In genomic region chr6:6861798-6862428, GRCm38 (mm10) we compare ENCODE assay signal across 14 mouse cellular contexts. TPM values are rescaled to one million over a fixed set of nuclear protein-coding genes. Genes with fewer than 3 reads are reported as not detected.
DNase-seq lines count a peak whose midpoint lies in the region; ATAC-seq and TF ChIP-seq lines count a peak whose summit lies in the region.
"Had no signal": no experiment of that assay in that cellular context is flagged by ENCODE, and none has a peak within 500 bp of the region (broad histone marks: within the 10 kb centered on the region; RNA-seq: fewer than 3 reads in every experiment).

No protein-coding gene starts in this region.

- ATAC-seq in heart, embryonic 15.5 days (replicated peaks; ENCODE audit: insufficient number of reproducible peaks, insufficient read depth, low FRiP score, low read depth) = no peak
- ATAC-seq in limb, embryonic 13.5 days (ENCODE audit: low FRiP score, low read depth) = no peak

- H3K36me3 ChIP-seq in heart, embryonic 15.5 days = no peaks in the 10 kb centered on the region
- no peaks in the 10 kb centered on the region for H3K36me3 ChIP-seq in heart, adult 2 months (ENCODE audit: control insufficient read depth, insufficient read depth, low read length)
- H3K36me3 ChIP-seq in testis, adult 2 months (ENCODE audit: control insufficient read depth, insufficient read depth, low read length) = no peaks in the 10 kb centered on the region
- no peaks in the 10 kb centered on the region for H3K36me3 ChIP-seq in limb, embryonic 13.5 days
- H3K36me3 ChIP-seq: liver, embryonic 15.5 days had no signal

- no peak for DNase-seq in heart, adult 2 months
- DNase-seq in testis, postnatal 10 days (ENCODE audit: low spot score) = no peak
- DNase-seq in gastrocnemius, postnatal 14 days = no peak
- no peak for DNase-seq in left cerebral cortex, postnatal 25 days (ENCODE audit: low spot score in 2 of 2)

- TF ChIP-seq EP300 in heart, adult 2 months (IDR thresholded peaks at IDR 0.05; ENCODE audit: insufficient read depth, low read depth, low read length) = no peak

- H3K9me3 ChIP-seq in heart, embryonic 15.5 days (replicated peaks) = no peaks in the 10 kb centered on the region
- H3K9me3 ChIP-seq in limb, embryonic 13.5 days = no peaks in the 10 kb centered on the region
- H3K9me3 ChIP-seq: liver, embryonic 15.5 days; megakaryocyte, embryonic 14.5 days had no signal

- TF ChIP-seq CTCF in heart, adult 2 months (IDR thresholded peaks at IDR 0.05) = no peak
- TF ChIP-seq CTCF in testis, adult 2 months (IDR thresholded peaks at IDR 0.05; ENCODE audit: control insufficient read depth, insufficient read depth, insufficient replicate concordance, low read depth, low read length) = no peak

- WGBS in heart, embryonic 15.5 days = 4% methylated on average over 11 of the region's 11 CpGs
- WGBS in heart, adult 2 months = 8% methylated on average over 11 of the region's 11 CpGs
- WGBS in limb, embryonic 13.5 days = 4% methylated on average over 11 of the region's 11 CpGs

- H3K27ac ChIP-seq in heart, embryonic 15.5 days = no peak overlapping the region
- H3K27ac ChIP-seq in heart, adult 2 months = no peak overlapping the region
- H3K27ac ChIP-seq in testis, adult 2 months (ENCODE audit: control insufficient read depth, insufficient read depth, low read depth, low read length) = no peak overlapping the region
- H3K27ac ChIP-seq in limb, embryonic 13.5 days = no peak overlapping the region
- H3K27ac ChIP-seq: gastrocnemius, adult 2 months; left cerebral cortex, adult 2 months; liver, embryonic 15.5 days had no signal

- H3K9ac ChIP-seq in heart, embryonic 15.5 days = no peak overlapping the region
- H3K9ac ChIP-seq in heart, adult 2 months (ENCODE audit: low read depth, low read length) = no peak overlapping the region
- no peak overlapping the region for H3K9ac ChIP-seq in limb, embryonic 13.5 days
- H3K9ac ChIP-seq: liver, embryonic 15.5 days had no signal

- H3K4me1 ChIP-seq in heart, embryonic 15.5 days (replicated peaks) = peaks cover 38% of the 10 kb centered on the region
- peaks cover 2% of the 10 kb centered on the region for H3K4me1 ChIP-seq in heart, adult 2 months (ENCODE audit: control insufficient read depth, insufficient read depth, low read length)
- peaks cover 16% of the 10 kb centered on the region for H3K4me1 ChIP-seq in testis, adult 2 months (ENCODE audit: control insufficient read depth, insufficient read depth, low read length)
- peaks cover 31% of the 10 kb centered on the region for H3K4me1 ChIP-seq in limb, embryonic 13.5 days

- peak overlapping the region; percentile 54 for H3K4me3 ChIP-seq in heart, embryonic 15.5 days
- no peak overlapping the region for H3K4me3 ChIP-seq in heart, adult 2 months
- peak overlapping the region; percentile 73; the same call in 1 of the 2 replicates for H3K4me3 ChIP-seq in testis, adult 2 months (ENCODE audit: control insufficient read depth, low read depth, low read length)
- H3K4me3 ChIP-seq in limb, embryonic 13.5 days = peak overlapping the region; percentile 56; the same call in 1 of the 2 replicates

- peaks cover 92% of the 10 kb centered on the region for H3K27me3 ChIP-seq in heart, embryonic 15.5 days
- H3K27me3 ChIP-seq in heart, adult 2 months (ENCODE audit: control insufficient read depth, insufficient read depth, low read length) = peaks cover 43% of the 10 kb centered on the region
- H3K27me3 ChIP-seq in testis, adult 2 months (ENCODE audit: control insufficient read depth, insufficient read depth, low read length) = peaks cover 14% of the 10 kb centered on the region
- peaks cover 92% of the 10 kb centered on the region for H3K27me3 ChIP-seq in limb, embryonic 13.5 days

- intact Hi-C loops in heart, adult 2 months (cut with DNase I) = no loop called here
- intact Hi-C loops in gastrocnemius, postnatal 14 days (cut with DNase I; ENCODE audit: low total_unique reads) = no loop called here
- intact Hi-C loops in left cerebral cortex, postnatal 25 days (cut with DNase I) = loop anchor here (5.0 kb wide), 1 partner anchor 285 kb away; the partner anchor contains the start of gene Sem1

- H3K79me2 ChIP-seq in heart, adult 2 months (replicated peaks; ENCODE audit: control insufficient read depth, insufficient read depth, low read length) = no peaks in the 10 kb centered on the region

- H3K4me2 ChIP-seq in heart, embryonic 15.5 days = peak overlapping the region; percentile 83
- H3K4me2 ChIP-seq in limb, embryonic 13.5 days (replicated peaks) = peak overlapping the region; percentile 84

- no peak for TF ChIP-seq POLR2A in heart, adult 2 months (IDR thresholded peaks at IDR 0.05; ENCODE audit: insufficient read depth, low read depth, low read length)
- no peak for TF ChIP-seq POLR2A in testis, adult 2 months (IDR thresholded peaks at IDR 0.05; ENCODE audit: control insufficient read depth, low read depth, low read length)

RNA-seq across cellular contexts. Expression of gene Dlx6, which starts 1.2 kb away (rescaled TPM):
- 0.19 TPM in 1 of 2 replicates, not detected in the other for polyA plus RNA-seq in heart, embryonic 15.5 days (2015; fragmentation: Nextera tagmentation; extraction: Ambion mirVana)
- total RNA-seq in heart, adult 2 months (2021) = not detected
- polyA plus RNA-seq in heart, adult 2 months (2012; rRNA removed) = not detected in 2 replicates
- polyA plus RNA-seq in testis, adult 2 months (2012; rRNA removed) = 10.8 and 12.3 TPM in 2 replicates
- 1.5 and 2.7 TPM in 2 replicates for polyA plus RNA-seq in limb, embryonic 13.5 days (2015; fragmentation: Nextera tagmentation; extraction: Ambion mirVana)
- total RNA-seq in gastrocnemius, postnatal 14 days (2021) = not detected
- total RNA-seq in left cerebral cortex, postnatal 25 days (2021) = 10 to 100 TPM in 1 of 2 experiments, 1 to 10 TPM in 1; 7.3 to 21.3 TPM
- total RNA-seq: adrenal gland, adult 2 months; gastrocnemius, adult 2 months; neutrophil, adult 5-6 weeks had no signal
- polyA plus RNA-seq: adrenal gland, adult 2 months; liver, embryonic 15.5 days; thymus, adult 2 months had no signal

RNA-seq across cellular contexts. Expression of gene Dlx5, which starts 20.0 kb away (rescaled TPM):
- polyA plus RNA-seq in heart, embryonic 15.5 days (2015; fragmentation: Nextera tagmentation; extraction: Ambion mirVana) = 1.0 and 1.3 TPM in 2 replicates
- total RNA-seq in heart, adult 2 months (2021) = under 1 TPM in 1 of 2 experiments, not detected in 1; 0.34 TPM
- polyA plus RNA-seq in heart, adult 2 months (2012; rRNA removed) = 0.14 TPM in 1 of 2 replicates, not detected in the other
- 4.3 and 4.5 TPM in 2 replicates for polyA plus RNA-seq in testis, adult 2 months (2012; rRNA removed)
- polyA plus RNA-seq in limb, embryonic 13.5 days (2015; fragmentation: Nextera tagmentation; extraction: Ambion mirVana) = 30.7 and 41.3 TPM in 2 replicates
- total RNA-seq in gastrocnemius, postnatal 14 days (2021) = not detected
- 1 to 10 TPM; 6.5 to 9.1 TPM for total RNA-seq in left cerebral cortex, postnatal 25 days (2021)
- total RNA-seq: gastrocnemius, adult 2 months; neutrophil, adult 5-6 weeks had no signal
- polyA plus RNA-seq: liver, embryonic 15.5 days had no signal
